Mouse (Mus musculus) cerebellum, postnatal 10 days (tissue): ENCODE measurements around the gene Kcp.

ENCODE experiments used
- DNase-seq, 2 experiments: peaks; one replicate each; pipeline ENCODE4 v3.0.0; 2021; ENCODE audit warnings: mixed read lengths in 2 of 2

Gene Kcp

DNA sequence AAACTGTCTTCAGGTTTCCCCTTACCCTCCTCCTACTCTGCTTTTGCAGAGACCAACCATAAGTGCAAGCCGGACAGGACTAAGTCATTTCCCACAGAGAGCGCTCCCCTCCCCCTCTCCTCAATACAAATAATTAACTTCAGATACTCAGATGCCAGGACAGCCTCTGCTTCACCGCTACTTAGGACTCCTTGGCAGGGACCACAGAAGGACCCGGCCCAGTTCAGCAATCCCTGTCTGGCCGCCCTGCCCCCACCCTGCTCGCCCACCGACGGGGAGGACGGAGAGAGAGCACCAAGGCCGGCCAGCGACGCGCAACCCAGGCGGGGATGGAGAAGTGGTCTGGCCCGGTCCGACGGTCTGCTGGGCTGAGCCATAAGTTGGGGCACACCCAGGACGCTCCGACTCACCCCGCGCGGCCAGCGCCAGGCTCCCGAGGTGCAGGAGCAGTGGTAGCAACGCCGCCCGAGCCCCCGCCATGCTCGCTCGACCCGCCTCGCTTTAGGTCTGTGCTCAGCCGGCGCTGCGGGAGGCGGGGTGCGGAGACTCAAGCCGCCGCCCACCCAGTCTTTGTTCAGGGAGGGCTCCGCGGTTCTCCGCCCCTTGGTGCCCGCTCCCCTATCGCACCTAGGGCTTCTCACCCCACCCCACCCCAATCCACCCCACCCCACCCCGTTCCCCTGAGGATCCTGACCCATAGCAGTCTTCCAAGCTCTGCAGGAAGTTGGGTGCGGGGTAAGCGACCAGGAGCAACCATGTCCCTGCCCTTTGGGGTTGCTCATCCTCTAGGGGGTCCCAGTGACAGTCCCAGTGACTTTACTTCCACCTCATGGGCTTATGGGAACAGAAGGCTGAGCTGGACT lies at the start of gene Kcp:
Gene Kcp, minus strand, starts transcription at position 506 of the 863 bp plus-strand sequence.
- DNase-seq: no peak

DNA sequence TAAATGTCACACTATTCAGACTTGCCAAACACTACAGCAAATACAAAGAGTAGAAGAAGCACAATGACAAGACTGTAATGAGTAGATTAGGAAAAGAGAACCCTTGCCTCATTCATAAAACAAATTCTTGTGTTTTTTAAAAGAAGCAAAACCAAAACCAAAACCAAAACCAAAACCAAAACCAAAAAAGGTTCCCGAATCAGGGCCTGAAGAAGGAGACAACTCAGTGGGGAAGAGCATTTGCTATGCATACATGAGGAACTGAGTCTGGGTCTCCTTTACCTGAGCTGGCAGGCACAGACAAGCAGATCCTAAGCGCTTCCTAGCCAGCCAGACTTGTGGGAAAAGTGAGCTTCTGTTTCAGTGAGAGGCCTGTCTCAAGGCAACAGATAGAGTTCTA lies 49.4 kb upstream of the Kcp start:
- no peak for DNase-seq

DNA sequence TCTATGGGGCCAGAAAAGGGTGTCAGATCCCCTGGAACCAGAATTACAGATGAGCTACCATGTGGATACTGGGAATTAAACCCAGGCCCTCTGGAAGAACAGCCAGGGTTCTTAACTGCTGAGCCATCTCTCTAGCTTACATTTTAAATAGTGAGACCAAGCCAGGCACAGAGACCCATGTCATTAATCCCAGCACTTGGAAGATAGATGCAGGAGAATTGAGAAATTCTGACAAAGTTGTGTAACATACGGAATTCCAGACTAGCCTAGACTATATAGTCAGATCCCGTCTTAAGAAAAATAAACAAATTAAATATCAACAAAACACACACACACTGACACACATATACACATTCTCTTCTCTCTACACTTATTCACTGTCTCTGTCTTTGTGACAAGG lies 44.8 kb upstream of the Kcp start:
- DNase-seq: no peak

DNA sequence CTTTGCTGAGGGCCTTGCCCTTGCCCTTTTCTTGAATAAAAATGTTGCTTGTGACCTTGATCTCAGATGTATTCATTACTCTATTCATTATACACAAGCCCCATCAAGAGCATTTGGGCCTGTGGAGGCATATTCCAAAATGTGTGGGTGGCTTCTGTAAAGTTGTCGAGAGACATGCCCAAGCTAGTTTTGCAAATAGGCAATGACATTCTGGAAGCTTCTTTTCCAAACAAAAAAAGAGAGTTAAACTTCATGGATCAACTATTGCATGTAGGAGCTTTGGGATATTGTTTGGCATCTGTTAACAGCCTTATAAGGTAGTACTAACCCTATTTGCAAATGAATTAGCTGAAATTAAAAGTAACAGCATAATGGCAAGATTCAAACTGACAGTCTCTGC lies 40.3 kb upstream of the Kcp start:
- no peak for DNase-seq

DNA sequence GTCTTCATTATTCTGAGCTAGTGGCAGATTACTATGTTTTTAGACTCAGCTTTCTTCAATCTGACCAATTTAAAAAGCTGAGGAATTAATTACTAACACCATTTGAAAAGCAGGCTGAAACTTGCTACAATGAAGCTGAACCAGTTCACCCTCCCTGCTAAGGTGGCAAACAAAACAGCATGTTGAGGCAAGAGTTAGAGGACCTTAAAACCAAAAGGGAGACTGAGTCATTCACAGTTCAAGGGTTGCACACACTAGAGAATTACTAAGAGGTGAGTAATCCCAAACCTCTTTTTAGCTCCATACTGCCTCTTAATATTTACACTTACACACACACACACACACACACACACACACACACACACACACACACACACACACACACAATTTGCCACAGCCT lies 39.8 kb upstream of the Kcp start:
- DNase-seq: no peak

DNA sequence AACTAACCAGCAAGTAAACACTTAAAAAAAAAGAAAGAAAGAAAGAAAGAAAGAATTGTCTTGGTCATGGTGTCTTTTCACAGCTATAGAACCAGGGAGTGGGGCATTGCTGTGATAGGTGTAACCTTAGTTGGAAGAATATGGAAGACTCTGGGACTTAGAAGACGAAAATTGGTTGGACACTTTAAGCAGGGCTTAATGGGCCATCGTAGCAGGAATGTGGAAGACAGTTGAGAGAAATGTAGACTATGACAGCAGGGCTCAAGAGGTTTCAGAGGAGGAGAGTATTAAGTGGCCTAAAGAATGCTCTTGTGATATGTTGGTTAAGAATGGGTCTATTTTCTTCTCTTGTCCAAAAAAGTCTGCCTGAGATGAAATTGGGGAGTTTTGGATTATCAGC lies 37.9 kb upstream of the Kcp start:
- DNase-seq: no peak

DNA sequence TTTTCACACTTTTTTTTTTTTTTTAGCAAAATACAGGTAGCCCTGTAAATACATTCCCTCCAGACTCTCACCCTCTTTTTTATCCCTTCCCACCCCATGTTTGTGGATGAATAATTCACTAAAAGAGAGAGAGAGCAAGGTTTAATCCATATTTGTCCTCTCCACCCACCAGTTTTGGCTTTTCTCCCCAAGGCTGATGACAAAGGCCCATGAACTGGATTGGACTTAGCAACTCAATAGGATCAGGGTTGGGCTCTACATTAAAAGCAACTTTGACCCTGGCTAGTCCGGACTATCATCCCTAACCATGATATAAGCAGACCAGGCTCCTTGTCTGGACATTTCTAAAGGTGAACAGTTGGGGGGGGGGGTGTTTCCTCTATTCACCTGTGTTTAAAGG lies 33.2 kb upstream of the Kcp start:
- DNase-seq: no peak

DNA sequence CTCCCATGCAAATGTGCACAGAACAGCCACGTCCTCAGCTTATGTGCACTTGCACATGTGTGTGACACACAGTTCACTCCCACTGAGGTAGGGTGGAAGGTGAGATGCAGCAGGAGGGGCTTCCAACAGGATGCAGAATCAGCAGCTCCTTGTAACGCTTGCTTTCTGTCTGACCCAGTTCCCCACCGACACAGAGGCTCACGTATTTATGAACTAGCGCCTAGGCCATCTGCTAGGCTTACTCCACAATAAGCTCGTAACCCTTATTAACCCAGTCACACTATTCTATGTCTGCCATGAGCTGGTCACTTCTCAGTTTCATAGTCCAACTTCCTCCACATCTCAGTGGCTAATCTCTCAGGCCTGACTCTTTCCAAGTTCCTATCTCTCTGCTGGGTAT lies 32.5 kb upstream of the Kcp start:
- DNase-seq: no peak

DNA sequence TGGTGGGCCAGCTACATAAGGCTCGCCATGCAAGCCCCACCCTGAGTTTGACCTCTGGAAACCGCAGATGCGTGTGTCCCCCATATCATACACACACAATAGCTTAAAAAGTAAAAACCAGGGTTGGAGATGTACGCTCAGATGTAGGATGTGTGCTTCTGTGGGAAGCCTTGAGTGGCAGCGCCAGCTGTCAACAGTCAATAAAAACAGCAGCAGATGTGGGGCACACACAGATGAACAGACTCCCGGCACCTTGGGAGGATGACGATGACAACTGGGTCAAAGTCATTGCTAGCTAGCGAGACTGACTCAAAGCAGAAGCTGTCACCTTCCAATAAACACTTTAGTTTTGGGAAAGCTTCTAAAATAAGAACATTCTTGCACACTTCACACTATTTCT lies 31.8 kb upstream of the Kcp start:
- no peak for DNase-seq

DNA sequence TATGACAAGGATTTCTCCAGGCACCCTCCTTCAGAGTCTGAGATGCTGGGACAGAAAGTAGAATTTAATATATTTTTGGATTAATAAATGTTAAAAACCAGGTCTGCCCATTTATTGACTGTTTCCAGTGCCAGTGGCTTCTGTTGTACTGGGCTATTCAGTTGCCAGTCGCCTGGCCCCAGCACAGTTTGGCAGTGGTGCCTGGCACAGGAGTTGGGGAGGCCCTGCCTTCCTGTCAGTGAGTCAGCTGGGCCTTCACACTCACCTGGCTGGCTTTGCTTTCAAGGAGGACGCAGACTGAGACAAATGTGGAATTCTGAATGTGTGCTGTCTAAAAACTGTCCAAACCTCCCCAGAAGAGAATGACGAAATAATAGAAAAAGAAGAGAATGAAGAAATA lies 29.5 kb upstream of the Kcp start:
- peak; percentile 37 to 56 for DNase-seq

DNA sequence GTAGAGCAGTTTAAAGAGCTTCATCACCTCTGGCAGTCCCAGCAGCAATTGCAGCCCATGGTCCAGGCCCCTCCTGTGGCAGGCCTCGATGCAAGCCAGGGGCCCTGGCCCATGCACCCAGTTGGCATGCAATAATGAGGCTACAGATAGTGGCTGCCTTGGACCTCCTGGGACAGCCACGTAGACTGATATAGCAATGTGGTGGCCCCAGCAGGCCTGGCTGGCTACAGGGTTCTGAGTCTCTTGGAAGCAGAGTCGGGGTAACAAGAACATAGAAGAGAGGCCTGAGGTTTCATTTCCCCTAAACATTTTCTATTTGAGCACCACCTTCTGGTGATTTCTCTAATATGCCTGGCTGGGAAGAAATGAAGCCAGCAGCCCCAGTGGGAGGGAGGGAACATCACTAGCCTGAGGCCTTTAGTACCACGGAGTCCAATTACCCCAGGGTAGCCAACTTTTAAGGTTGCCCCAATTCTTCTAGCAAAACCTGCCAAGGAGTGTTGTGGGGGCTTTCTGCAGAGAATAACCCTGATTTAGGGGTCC lies 29.0 kb upstream of the Kcp start:
- peak; percentile 48 to 61 for DNase-seq

DNA sequence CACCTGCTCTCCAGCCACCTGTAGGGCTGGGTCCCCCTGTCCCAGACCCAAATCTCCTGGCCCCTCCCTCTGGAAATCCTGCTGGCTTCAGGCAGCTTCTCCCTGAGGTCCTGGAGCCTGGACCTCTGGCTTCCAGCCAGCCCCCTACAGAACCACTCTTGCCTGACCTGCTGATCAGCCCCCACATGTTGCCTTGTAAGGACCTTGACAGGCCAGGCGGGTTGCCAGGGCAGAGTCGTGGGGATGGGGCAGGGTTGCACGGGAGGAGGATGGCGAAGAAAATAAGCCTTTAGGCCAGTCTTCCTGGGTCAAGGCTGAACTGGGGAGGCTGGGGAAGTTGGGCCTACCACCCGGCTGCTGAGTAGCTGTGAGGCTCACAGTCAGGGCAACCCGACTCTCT lies 27.6 kb upstream of the Kcp start:
- peak in 1 of 2 experiments; percentile 35 for DNase-seq

DNA sequence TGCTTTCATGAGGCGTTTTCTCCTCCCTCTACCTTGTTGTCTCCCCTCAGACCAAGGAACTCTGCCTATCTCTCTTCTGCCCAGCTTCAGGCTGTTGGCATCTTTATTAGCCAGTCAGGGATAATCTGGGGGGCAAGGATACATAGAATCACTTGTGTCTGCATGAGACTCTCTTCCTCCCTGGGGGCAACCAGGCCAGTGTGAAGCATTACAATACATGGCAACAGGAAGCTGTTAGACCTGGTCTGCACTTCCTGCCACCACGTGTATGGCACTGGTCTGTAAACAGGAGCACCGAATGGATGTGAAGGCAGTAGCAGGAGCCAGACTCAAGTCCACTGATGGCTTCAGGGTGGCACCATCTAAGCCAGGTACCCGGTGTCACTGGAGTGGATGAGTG lies 22.3 kb upstream of the Kcp start:
- DNase-seq: no peak

DNA sequence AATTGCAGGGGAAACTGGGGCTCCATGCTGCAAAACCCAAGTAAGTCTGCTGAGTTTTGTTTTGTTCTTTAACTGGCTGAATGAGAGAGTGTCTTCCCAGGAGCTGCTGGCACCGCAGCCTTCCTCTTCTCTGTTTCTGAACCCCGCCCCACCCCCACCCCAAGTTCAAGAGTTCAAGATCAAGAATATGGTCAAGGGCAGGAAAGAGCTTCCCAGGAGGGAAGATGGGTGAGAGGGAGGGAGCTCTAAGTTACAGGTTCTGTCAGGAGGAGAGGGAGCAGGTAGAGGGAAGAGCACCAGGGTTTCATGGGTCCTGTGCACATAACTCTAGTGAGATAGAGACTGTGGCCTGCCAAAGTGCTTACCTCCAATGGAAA lies 21.7 kb upstream of the Kcp start:
- no peak for DNase-seq

DNA sequence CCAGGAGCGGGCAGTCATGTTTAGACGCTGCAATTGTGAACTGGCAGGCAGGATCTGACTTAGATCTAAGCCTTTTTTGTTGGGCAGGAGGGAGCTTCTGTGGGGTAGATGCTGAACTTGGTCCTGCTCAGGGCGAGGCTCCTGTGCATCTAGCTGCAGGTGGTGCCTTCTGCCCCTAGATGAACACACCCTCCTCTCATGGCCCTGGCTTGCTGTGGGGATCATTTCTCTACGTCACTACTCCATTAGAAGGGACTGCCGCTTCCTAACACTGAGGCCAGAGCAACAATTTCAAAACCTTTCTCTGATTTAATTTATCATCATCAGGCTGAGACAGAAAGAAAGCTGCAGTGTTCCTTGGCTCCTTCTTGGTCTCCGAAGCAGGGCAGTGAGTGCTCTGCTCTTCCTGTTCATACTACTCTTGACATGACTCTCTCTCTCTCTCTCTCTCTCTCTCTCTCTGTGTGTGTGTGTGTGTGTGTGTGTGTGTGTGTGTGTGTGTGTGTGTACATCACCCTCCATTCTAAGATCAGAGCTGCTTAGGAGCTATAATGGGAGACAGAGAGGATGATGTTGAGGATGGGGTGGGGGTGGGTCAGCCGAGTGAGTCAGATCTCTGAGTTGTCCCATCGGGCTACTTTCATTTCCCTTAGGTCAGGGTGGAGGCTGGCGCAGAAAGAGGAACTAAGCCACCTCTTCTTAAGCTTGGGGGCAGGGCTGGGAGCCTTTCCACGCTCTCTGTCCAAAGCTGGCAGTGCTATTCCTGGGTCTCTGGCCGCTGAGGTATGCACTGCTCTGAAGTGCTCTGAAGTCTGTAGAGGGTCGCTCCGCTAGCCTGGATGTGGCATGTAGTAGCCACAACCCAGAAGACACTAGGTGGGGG lies 21.1 kb upstream of the Kcp start:
- DNase-seq: no peak

DNA sequence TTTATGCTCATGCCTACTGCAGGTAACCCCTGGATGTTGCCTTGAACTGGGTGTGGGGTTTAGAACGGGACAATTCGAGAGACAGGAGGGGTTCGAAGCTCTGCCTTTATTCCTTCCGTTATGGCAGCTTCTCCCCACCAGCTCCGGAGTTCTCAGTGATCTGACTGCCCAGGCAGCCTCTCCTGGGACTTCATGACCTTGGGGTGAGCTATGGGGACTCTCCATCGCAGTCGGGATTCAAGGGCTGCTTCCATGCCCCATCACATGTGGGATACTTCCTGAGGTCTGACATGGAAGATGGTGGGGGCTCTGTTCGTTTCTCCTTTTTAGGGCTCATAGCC lies 20.4 kb upstream of the Kcp start:
- DNase-seq: no peak

DNA sequence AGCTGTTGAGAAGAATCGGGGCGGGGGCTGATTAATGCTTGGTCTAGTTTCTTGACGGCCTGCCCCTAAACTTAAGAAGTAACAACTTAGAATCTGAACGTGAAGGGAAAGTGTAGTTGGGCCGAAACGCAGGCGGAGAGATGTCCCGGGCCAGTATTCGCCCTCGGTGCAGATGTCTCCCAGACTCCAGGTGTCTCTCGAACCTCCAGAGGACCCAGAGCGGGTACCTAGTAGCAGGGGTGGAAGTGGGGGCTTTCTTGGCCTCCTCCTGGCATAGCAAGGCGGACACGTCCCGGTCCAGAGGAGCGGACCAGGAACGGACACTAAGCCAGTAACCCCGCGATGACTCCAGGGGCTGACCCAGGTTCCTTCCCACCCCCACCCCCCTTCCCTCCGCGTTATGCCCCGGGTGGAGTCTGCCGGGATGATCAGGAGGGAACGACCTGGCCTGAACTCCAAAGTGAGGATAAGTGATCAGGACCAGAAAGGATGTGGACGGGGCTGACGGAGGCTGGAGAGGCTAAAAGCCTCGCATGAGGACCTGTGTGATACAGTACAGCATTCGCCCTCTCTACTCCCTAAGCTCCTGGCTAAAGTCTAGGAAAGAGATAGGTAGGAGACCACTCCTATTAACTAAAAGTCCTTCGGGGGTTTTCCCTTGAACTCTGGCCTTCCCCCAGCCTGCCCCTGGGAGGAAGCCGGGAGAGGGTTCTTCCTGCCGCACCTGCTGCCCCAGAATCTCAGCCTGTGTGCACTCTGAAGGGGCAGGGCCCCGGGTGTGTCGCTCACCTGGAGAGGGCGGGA lies 19.8 kb upstream of the Kcp start:
- DNase-seq: no peak

DNA sequence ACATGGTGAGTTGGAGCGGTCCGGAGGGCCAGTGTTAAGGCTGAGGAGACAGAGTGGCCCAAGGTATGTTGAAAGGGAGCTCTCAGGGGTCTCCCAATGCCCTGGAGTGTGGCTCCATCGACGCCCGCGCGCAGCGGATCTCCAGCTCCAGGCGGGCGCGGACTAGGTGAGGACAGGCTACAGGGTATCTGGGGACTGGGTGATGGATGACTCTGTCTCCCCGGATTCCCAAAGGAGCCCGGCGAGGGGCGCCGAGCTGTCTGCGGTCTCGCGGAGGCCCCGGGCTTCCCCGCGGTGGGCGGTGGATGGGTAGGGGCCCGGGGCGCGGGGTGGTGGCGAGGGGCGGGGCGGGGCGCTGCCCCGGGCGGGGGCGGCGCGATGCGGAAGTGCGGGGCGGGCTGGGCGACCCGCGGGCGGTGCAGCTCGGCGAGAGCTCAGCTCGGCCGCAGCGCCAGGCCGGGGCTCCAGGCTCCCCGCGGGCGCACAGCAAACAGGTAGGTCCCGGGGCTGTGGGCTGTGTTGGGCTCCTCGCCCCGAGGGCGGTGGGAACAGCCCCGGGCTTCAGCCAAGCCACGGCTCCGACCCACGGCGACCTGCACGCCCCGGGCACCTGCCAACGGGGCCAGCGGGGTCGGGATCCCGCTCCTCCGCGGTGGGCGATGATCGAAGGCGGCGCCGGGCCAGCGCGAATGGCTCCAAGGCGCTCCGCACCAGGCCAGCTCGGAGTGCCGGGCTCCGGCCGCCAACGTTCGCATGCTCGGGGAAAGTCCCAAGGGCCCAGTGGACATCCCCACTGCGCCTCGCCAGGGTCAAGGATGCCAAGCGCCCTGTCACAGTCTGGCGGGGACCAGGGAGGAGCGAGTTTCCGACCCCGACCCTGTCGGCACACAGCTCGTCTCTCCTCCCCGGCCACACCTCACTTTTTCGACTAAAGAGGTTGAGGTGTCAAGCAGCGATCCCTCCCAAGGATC lies 18.8 kb upstream of the Kcp start, which contains the start of gene Irf5:
Gene Irf5, plus strand, starts transcription at position 345 of the 971 bp plus-strand sequence.
- peak; percentile 38 to 46 for DNase-seq

DNA sequence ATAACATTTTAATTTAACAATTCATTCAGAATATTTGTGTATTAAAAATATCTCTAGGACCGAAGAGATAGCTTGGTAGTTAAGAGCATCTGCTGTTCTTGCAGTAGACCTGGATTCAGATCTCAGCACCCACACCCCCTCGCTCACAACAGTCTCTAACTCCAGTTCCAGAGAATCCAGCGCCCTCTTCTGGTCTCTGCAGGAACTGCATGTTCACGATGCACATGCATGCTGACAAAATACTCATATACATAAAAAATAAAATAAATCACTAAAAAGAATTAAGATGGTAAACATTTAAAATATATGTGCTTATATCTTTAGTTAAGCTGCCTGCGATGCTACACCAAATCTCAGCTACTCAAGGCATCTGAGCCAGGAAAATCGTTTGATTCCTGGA lies 17.5 kb upstream of the Kcp start:
- peak; percentile 29 to 42 for DNase-seq

DNA sequence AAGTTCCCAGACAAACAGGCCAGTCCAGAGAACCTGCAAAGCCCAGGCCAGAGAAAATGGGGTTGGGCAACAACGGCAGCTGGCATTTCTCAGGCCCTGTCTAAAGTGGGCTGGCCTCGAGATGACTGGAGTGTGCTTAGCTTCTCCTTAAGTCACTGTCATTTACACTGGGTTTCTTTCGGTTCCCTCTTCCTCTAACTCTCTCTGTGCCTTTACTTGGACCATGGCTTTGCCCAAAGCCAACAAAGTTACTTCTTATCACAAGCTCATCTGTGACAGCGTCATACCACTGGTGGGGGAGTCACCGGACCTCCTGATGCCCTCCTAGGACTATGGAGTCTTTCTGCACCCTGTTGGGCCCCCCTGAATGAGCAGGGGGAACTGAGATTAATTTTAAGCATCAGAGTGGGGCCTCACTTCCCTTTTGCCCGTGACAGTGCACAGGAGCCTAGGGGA lies 16.3 kb upstream of the Kcp start:
- DNase-seq: no peak

DNA sequence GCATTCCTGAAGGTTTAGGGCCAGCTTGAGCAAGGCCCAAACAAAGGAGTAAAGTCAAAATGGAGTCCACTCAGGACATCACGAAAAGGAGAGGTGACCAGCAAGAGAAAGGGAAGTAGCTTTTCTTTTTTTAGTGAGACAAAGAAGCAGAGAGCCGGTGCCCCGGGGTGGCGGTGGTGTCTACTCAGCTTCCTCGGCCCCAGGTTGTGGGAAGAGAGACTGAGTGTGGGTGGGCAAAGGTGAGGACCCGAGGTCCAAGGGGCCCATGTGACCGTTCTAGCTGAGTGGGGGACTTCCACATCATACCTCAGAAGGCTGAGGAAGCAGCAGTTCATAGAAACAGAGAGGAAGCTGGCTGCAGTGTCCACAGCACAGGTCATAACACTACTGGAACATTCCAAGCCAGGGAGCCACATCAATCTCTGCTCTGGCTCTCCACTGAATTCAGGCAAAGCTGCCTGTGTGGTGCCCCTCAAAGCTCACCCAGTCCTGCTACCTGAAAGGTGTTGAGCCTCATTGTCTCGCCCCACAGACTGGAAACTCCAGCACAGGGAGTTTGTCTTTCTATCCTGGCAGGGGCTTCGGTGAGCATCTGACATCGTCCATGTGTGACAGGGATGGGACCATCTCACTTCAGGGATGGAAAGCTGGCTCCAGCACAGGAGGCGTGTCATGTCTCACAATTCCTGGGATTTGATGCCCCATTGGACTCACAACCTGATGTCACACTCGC lies 15.7 kb upstream of the Kcp start:
- no peak for DNase-seq
